Mouse (Mus musculus): ENCODE data around the gene Pdlim5.

- TF ChIP-seq CTCF (IDR thresholded peaks at IDR 0.05; ENCODE audit: control insufficient read depth, insufficient read depth, insufficient replicate concordance, low read depth, low read length) (no peak), POLR2A (IDR thresholded peaks at IDR 0.05; ENCODE audit: control insufficient read depth, low read depth, low read length) (no peak)
These were observed 116.5 kb downstream of the Pdlim5 start for GRCm38 (mm10) chr3:142279011-142279410.

Data from testis, adult 2 months (tissue).